Mouse (Mus musculus): ENCODE measurements at regions not wholly inside any gene's neighbourhood (a gene's known extent, or its start where the extent isn't known, plus 50 kb on each side); places are given as distances from the start of the nearest gene placed in this dataset.
A peak's percentile ranks its signal among the peaks of the same experiment; 100 is the strongest.

- no peak for DNase-seq (ENCODE audit: low spot score)
These were observed 118.7 kb upstream of the Bank1 start for GRCm38 (mm10) chr3:136444598-136444997.

DNA sequence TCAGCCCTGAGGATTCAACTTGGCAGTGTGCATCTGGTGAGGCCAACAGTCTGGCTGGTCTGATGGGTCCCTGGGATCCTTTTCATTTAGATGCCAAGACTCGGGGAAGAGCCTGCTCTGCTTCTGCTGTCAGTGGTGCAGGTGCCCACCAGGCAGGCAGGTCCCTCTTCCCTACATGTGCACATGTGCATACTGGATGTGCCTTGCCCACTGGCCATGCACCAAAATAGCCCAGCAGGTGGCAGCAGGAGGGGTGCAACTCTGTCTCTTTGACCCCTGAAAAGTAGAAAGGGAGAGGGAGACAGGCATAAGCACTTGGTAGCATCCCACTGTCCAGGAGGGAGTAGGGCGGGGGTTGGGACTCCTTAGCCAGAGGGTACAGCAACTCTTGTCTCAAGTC, 116.2 kb upstream of the Bank1 start:
- no peak for DNase-seq (ENCODE audit: low spot score)

DNA sequence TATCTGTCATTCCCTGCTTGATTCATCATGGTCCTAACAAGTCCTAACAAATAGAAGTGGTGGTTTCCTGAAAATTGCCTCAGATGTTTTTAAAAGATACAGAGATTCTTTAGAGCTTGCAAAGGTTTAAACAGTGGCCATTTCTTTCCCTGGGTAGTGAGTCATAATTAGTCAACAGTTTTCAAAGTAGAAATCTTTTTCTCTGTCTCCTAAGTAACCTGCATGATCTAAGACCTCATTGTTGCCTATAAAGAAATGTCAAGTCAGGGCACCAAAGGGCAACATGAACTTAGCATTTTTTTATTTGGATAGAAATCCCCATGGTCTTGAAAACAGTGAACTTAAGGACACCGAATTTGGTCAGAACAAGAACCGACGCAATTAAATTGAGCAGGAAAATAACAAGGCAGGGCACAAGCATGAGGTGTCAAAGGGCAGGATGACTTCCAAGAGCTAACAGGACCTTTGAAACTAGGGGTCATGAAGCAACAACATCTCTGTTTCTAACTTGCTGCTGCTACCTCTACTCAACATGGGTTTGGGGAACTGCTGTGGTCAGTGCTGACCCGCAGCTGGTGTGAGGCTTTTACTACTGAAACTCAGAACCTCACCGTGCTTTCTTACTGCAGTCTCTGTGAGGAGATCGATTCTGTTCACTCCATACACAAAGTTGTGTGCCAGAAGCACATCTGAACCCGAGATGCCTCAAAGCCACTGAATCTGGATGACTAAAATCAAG, 114.2 kb upstream of the Bank1 start:
- no peak for DNase-seq (ENCODE audit: low spot score)

GRCm38 (mm10) chr3:136439350-136439749, 113.5 kb upstream of the Bank1 start:
- DNase-seq (ENCODE audit: low spot score), result no peak

GRCm38 (mm10) chr3:136434407-136434806, 108.5 kb upstream of the Bank1 start:
- DNase-seq (ENCODE audit: low spot score), result no peak

GRCm38 (mm10) chr3:136432072-136432471, 106.2 kb upstream of the Bank1 start:
- DNase-seq (ENCODE audit: low spot score), result no peak

GRCm38 (mm10) chr3:136427427-136427826, 101.6 kb upstream of the Bank1 start:
- no peak for DNase-seq (ENCODE audit: low spot score)

GRCm38 (mm10) chr3:136426539-136427194, 100.8 kb upstream of the Bank1 start:
- DNase-seq (ENCODE audit: low spot score), result no peak

- DNase-seq (ENCODE audit: low spot score), result no peak
These were observed 96.2 kb upstream of the Bank1 start for GRCm38 (mm10) chr3:136421969-136422614.

DNA sequence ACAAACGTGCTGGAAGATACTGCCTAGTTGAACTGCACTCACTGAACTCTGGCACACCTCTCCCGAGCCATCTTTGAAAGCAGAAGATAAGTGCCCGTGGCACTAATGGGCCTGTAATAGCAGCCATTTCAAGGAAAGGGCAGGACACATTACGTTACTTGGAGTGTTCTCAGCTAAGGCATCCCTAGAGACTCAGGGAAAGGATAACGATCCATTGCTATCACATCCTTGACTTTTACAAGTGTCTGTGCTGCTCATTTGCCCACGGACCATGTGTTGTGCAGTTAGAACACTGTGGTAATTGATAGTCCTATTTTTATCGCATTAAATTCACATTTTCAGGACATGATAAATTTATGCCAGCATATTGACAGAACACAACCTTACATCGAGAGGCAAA, 79.7 kb upstream of the Bank1 start:
- peak; percentile 33 for DNase-seq (ENCODE audit: low spot score)

DNA sequence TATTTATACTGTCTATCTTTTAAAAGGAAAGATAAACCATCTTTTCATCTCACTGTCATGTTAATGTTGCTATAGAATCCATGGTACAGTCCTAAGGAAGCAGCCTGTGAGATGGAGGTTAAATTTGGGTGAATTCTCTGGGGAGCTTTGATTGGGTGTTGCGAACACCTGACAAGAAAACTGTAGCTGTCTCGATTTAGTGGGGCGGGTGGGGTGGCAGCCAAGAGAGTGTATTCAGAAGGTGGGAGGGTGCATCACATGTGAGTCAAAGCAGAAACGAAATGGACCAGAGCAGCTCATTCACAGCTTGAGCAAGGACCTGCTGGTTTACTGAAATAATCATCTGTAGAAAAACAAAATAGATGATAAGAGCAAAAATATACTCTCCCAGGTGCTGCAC, 57.4 kb upstream of the Bank1 start:
- no peak for DNase-seq (ENCODE audit: low spot score)

DNA sequence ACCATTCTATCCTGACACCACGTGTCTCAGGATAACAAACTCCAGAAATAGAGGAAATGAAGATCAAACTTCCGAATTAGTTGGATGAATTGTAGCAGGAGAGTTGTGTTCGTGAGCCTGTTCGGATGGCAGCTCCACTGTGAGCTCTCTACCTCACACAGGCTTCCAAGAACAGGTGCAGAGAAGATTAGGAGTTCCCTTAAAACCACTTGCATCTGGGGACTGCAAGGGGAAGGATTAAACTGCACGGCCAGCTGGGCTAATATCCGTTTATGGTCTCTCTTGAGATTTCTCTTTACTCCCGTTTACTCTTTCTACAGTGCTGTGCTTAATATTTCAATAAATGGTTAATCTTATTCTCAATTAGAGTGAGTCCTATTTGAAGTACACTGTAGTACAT, 54.8 kb upstream of the Bank1 start:
- DNase-seq (ENCODE audit: low spot score), result peak; percentile 21

GRCm38 (mm10) chr3:136379741-136380398, 54.0 kb upstream of the Bank1 start:
- DNase-seq (ENCODE audit: low spot score), result no peak

DNA sequence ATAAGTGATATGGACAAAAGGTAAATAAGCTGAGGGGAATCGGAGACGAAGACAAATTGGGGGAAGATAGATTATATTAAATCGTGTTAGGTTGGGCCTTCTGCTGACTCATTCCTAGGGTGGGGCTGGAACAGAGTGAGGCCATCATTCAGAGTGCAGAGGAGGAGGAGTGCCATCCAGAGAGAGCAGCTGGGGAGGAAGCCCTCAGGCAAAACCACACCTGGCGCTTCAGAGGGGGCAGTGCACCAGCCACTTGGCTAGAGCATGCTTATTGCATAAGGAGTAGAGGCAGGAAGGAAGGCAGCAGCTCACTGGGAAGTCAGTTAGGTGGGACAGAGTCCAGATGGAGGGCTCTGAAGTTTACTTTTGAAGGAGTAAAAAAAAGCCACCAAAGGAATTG, 51.0 kb upstream of the Bank1 start:
- DNase-seq (ENCODE audit: low spot score), result no peak

Data from retina, embryonic 14.5 days (tissue).